Mouse (Mus musculus) testis, adult 2 months (tissue): ENCODE measurements around the gene Irf2bp1. TPM values are rescaled to one million over a fixed set of nuclear protein-coding genes. Genes with fewer than 3 reads are reported as not detected.

ENCODE experiments used
- H3K27ac ChIP-seq: fragments of 200-500 bp; 2 replicates; pipeline ENCODE4 v1.5.1; 2012; ENCODE audit warnings: low read depth, low read length; ENCODE audit not compliant: control insufficient read depth, insufficient read depth
- H3K27me3 ChIP-seq: fragments of 200-500 bp; 2 replicates; pipeline ENCODE4 v1.6.1; 2012; ENCODE audit warnings: mild to moderate bottlenecking, low read length, moderate library complexity; ENCODE audit not compliant: control insufficient read depth, insufficient read depth
- H3K36me3 ChIP-seq: fragments of 200-500 bp; 2 replicates; pipeline ENCODE4 v1.6.1; 2012; ENCODE audit warnings: mild to moderate bottlenecking, low read length; ENCODE audit not compliant: control insufficient read depth, insufficient read depth
- H3K4me1 ChIP-seq: fragments of 200-500 bp; 2 replicates; pipeline ENCODE4 v1.6.1; 2012; ENCODE audit warnings: low read length; ENCODE audit not compliant: control insufficient read depth, insufficient read depth
- H3K4me3 ChIP-seq: fragments of 200-500 bp; 2 replicates; pipeline ENCODE4 v1.5.1; 2012; ENCODE audit warnings: low read depth, mild to moderate bottlenecking, low read length, moderate library complexity, mixed read lengths; ENCODE audit not compliant: control insufficient read depth
- CTCF ChIP-seq: fragments of 200-500 bp; IDR thresholded peaks from 2 replicates; pipeline ENCODE4 v1.5.1; 2012; ENCODE audit warnings: low read depth, mild to moderate bottlenecking, inconsistent platforms, low read length, moderate library complexity; ENCODE audit not compliant: control insufficient read depth, insufficient read depth, insufficient replicate concordance
- POLR2A ChIP-seq: fragments of 200-500 bp; IDR thresholded peaks from 2 replicates; pipeline ENCODE4 v1.6.1; 2012; ENCODE audit warnings: low read depth, mild to moderate bottlenecking, inconsistent platforms, low read length, moderate library complexity; ENCODE audit not compliant: control insufficient read depth
- polyA plus RNA-seq: library from polyadenylated mRNA; depleted of rRNA; stranded (reverse); fragments of >200 nt; gene quantifications from 2 replicates; pipeline ENCODE4 v1.2.3, GENCODE M21; 2012

The Irf2bp1 gene
- polyA plus RNA-seq, 1 experiment: 4.9 TPM

DNA sequence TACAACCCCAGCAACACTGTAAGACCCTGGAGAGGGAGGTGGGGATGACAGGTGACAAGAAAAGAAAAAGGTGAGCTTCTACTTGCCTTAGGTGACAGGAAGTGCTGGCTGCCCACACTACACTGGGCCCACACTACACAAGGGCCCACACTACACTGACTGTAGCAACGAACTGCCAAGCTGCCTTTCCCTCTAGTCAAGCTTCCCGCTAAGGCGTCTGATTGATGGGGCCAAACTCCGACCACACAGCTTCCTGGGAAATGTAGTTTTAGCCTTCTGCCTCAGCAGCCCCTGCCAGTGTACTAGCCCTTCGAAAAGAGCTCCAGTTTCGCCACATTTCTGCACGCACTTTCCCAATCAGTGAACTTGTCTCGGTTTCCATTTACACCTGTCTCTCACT, 36.2 kb upstream of the Irf2bp1 start:
- no peaks in the 10 kb centered on the region for H3K36me3 ChIP-seq
- peaks cover 10% of the 10 kb centered on the region for H3K4me1 ChIP-seq
- TF ChIP-seq CTCF (no peak), POLR2A (no peak)
- H3K27me3 ChIP-seq: no peaks in the 10 kb centered on the region
- H3K4me3 ChIP-seq: no peak overlapping the region
- H3K27ac ChIP-seq: no peak overlapping the region

- TF ChIP-seq CTCF: no peak
- TF ChIP-seq POLR2A: no peak
Observed at GRCm38 (mm10) chr7:18970956-18971355, 32.9 kb upstream of the Irf2bp1 start.

GRCm38 (mm10) chr7:18978381-18978780, 25.5 kb upstream of the Irf2bp1 start:
- Histone ChIP-seq H3K4me1 (no peaks in the 10 kb centered on the region), H3K27ac (no peak overlapping the region), H3K4me3 (no peak overlapping the region), H3K27me3 (no peaks in the 10 kb centered on the region), H3K36me3 (no peaks in the 10 kb centered on the region)
- TF ChIP-seq POLR2A (no peak), CTCF (no peak)

More at GRCm38 (mm10) chr7:18970956-18971355, 32.9 kb upstream of the Irf2bp1 start:
- Histone ChIP-seq H3K4me3 (no peak overlapping the region), H3K36me3 (no peaks in the 10 kb centered on the region), H3K4me1 (0 out of 2 replicates have a peak, but pooled peaks cover 2% of the 10 kb centered on the region), H3K27me3 (no peaks in the 10 kb centered on the region), H3K27ac (no peak overlapping the region)

GRCm38 (mm10) chr7:18986503-18986902, 17.3 kb upstream of the Irf2bp1 start:
- Histone ChIP-seq H3K27ac (no peak overlapping the region), H3K4me1 (peaks cover 13% of the 10 kb centered on the region), H3K27me3 (no peaks in the 10 kb centered on the region), H3K4me3 (no peak overlapping the region), H3K36me3 (no peaks in the 10 kb centered on the region)
- TF ChIP-seq CTCF (no peak), POLR2A (no peak)

- Histone ChIP-seq H3K4me1 (peaks cover 19% of the 10 kb centered on the region), H3K27me3 (no peaks in the 10 kb centered on the region), H3K27ac (no peak within 1 kb of the TSS), H3K36me3 (no peaks in the 10 kb centered on the region), H3K4me3 (no peak within 1 kb of the TSS)
- no peak for TF ChIP-seq CTCF
- no peak for TF ChIP-seq POLR2A
Observed at GRCm38 (mm10) chr7:18987100-18987499, 16.7 kb upstream of the Irf2bp1 start, which contains the start of gene Nanos2. Gene Nanos2, plus strand, starts transcription at chr7:18987400.

- Histone ChIP-seq H3K36me3 (no peaks in the 10 kb centered on the region), H3K27me3 (no peaks in the 10 kb centered on the region), H3K27ac (no peak overlapping the region), H3K4me1 (peaks cover 22% of the 10 kb centered on the region), H3K4me3 (no peak overlapping the region)
- TF ChIP-seq POLR2A (peak; percentile 19; the same call in 1 of the 2 replicates), CTCF (no peak)
Observed at GRCm38 (mm10) chr7:18987747-18988146, 16.1 kb upstream of the Irf2bp1 start.

GRCm38 (mm10) chr7:18988780-18989179, 15.1 kb upstream of the Irf2bp1 start:
- no peak overlapping the region for H3K27ac ChIP-seq
- no peak for TF ChIP-seq POLR2A
- no peak for TF ChIP-seq CTCF
- H3K4me1 ChIP-seq: peaks cover 22% of the 10 kb centered on the region
- H3K4me3 ChIP-seq: no peak overlapping the region
- no peaks in the 10 kb centered on the region for H3K27me3 ChIP-seq
- H3K36me3 ChIP-seq: no peaks in the 10 kb centered on the region

GRCm38 (mm10) chr7:18989995-18990394, 13.8 kb upstream of the Irf2bp1 start:
- TF ChIP-seq POLR2A: no peak
- TF ChIP-seq CTCF: no peak
- no peak overlapping the region; the same call in 1 of the 2 replicates for H3K4me3 ChIP-seq
- no peaks in the 10 kb centered on the region for H3K36me3 ChIP-seq
- no peaks in the 10 kb centered on the region for H3K27me3 ChIP-seq
- H3K27ac ChIP-seq: no peak overlapping the region; the same call in 1 of the 2 replicates
- peaks cover 22% of the 10 kb centered on the region for H3K4me1 ChIP-seq
